Mouse (Mus musculus) c-Kit-positive CD71-positive TER-119-positive erythroid progenitor cells, embryonic 14.5 days (primary cell): ENCODE data around the gene Arhgef2.
"Not testable (repeated sequence)": the region's sequence is repeated elsewhere in the genome, so short reads cannot be mapped to it uniquely, and the experiment has no call there.

ENCODE experiments used
- DNase-seq: peaks from one replicate; pipeline ENCODE4 v3.0.0-alpha.2; 2013; ENCODE audit warnings: low spot score

Arhgef2 gene

DNA sequence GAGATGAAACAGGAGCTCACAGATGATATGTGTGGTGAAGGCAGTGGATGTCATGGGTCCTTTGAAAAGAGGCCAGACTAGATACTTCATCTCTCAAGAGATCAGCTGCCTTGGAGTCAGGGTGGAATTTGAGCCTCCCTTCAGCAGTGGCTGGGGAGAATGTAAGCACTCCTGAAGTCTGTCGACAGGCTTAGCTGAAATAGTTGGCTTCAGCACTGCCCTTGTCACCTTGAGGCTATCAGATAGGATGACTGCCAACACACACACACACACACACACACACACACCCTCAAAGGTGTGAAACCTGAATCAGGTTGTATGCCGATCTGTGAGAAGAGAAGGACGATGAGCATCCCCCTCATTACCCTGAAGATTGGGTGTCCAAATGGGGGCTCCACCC lies 14.7 kb upstream of the Arhgef2 start:
- no peak for DNase-seq

DNA sequence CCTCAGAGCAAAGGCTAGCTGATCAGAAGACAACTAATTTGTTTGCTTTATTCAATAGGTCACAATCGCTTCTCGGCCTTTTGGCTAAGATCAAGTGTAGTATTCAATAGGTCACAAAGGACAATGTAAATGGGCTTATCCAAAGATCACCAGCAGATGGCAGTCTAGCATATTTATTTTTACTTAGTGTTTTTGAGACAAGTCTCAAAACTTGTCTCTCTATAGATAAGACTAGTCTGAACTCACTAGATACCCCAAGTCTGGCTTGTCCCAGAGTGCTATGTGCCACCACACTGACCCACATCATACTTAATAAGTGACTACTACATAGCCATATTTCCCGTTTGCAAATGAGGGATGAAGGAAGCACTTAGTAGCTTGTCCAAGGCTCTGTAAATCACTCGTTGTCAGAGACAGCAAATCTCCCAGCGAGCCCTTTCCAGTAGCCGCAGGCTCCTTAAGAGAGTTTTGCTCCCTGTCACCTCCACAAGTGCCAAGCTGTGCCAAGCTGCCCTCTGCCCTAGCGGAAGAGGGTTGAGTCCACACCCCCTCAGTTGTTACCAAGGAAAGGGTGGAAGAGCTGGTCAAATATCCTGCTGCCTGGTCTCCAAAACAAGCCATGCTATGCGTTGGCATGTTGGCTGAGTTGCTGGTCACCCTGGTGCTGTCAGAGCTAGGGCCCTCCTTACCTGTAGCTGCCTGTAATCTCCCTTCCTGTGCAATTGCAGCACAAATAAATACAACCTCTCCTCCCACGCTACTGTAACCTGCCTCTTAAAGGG lies 13.6 kb upstream of the Arhgef2 start:
- DNase-seq: peak; percentile 82

DNA sequence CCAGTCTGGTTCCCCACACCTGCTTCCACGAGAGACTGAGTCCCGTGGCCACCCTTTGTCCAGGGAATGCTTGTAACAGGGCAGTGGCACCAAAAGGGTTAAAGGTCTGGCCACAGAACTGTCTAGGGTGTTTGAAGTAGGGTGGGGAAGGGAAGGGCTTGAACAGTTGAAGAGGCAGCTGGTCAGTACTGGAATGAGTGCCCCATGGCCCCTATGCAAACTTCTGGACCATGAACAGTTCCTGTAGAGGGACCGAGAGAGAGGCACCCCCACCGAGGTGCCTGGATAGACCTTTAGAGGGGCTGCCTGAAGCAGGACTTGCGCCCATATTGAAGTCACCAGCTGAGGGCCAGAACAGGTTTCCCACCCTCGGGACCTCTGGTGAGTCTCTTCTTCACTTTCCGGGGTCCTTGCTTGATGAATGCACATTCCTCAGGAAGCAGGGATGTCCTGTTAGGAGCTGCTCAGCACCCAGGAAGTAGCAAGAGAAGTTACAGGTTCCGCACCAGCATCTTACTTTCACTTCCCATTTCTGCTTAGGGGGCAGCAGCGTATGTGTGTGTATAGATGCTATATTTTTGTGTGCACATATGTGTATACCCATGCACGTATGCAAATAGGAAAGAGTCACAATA lies 12.7 kb upstream of the Arhgef2 start:
- DNase-seq: no peak

DNA sequence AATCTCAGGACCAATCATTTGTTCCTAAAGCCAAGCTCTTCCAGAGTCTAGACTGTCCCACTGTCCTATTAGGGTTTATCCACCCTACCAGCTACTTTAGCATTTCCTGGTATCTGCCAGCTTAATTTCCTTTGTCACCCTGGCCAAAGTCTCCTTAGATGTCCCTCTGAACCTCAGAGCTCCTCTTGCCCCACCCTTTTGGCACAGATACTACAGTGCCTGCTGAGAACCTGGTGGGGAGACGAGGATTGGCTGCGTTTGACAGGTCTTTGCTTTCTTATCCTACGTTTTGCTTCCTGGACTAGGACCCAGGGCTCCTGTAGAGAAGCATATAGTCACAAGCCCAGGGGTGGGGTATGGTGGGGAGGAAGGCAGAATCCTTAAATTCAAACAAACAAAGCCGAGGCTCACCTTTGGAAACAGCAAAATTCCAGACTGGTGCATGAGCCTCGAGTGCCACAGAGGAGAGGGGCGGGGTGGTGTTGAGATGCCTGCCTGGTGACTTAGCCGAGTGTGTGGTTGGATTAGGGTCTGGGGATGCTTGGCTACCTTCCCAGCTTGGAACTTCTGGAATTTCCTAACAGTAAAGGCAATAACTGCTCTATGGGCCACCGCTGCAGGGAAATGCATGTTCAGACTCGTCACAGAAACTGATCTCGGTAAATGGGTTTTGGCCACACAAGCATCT lies 11.7 kb upstream of the Arhgef2 start:
- no peak for DNase-seq

DNA sequence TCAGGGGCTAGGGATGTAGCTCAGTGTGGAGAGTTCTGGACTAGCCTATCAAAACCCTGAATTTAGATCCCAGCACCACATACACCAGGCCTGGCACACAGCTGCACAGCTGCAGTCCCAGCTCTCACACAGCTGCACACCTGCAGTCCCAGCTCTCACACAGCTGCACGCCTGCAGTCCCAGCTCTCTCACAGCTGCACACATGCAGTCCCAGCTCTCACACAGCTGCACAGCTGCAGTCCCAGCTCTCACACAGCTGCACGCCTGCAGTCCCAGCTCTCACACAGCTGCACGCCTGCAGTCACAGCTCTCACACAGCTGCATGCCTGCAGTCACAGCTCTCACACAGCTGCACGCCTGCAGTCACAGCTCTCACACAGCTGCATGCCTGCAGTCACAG lies 9.2 kb upstream of the Arhgef2 start:
- DNase-seq: not testable (repeated sequence)

DNA sequence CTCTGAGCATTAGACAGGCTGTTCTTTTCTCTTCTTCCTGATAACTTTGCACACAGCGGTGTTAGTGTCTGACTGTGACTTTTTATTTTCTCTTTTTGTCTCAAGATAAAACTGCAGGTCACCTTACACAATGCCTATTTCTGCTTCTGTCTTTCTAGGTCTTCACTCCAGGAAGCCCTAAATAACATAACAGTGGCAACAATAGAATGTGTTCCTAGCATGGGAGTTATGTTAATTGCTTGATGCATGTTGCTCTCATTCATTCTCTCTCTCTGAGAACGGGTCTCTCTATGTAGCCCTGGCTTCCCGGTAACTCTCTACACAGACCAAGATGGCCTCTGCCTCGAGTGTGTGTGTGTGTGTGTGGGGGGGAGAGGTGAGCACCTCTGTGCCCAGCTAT lies 3.3 kb upstream of the Arhgef2 start:
- DNase-seq: no peak

DNA sequence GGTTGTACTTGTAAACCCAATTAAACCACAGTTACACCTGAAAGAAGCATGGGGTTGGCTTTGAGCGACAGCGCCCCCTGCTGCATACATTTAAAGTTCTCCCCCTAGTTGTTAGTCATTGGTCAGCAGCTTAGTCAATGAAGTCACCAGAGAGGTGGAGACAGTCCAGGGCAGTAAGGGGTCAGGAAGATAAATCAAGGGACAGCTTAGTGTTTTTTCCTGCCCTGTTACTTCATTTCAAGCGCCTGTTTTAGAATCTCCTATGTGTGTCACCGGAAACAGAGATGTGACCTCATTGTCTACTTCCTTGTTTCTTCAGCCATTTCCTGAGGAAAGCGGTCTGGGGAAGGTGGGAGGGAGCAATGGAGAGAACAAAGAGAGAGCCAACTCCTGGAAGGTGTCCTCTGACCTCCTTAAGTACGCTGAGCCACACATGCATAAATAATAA lies 2.0 kb upstream of the Arhgef2 start:
- DNase-seq: peak; percentile 67

DNA sequence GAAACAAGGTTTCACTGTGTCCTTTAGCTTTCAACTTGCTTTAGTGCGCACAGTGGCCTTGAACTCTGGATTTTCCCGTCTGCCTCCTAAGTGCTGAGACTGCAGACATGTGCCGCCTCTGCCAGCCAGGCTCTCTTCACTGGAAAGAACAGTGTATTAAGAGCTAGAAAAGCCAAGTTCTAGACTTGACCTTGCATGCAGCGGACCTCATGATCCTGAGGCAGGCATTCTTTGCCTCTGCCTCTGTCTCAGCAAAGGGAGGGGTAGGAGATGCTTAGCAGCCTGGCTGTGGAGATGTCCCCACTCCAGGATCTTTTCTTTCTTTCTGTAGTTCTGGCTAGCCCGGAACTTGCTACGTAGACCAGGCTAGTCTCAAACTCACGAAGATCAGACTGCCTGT lies 903 bp upstream of the Arhgef2 start:
- no peak for DNase-seq

DNA sequence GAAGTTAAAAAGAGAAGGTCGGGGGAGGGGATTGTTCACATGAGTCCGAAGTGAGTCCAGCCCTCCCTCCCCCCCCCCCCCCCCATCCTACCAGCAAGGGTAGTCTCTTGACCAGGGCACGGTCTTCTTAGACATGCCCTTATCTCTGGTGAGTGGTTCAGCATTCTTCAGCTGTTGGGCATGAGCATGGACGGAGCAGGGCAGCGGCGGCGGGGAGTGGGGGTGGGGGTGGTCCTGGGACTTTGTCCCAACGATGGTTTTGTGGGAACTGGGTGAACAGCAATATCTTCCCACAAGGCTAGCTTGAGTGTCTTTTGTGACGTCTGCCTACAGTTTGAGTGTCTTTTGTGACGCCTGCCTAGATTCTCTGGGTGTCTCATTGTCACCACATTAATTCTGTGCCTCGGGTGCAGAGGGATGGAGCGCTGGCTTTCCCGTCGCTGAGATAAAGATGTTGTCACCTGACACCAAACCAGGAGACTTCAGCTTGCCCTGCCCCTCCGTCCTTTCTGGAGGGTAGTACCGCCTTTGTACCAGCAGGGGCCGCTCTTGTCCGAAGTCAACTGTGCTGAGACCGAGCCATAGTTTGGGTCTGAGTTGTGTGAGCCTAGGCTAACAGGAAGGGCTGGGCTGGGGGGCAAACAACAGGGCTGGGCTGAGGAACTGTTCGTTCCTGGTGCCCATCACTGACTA lies 1.4 kb downstream of the Arhgef2 start:
- peak; percentile 83 for DNase-seq

DNA sequence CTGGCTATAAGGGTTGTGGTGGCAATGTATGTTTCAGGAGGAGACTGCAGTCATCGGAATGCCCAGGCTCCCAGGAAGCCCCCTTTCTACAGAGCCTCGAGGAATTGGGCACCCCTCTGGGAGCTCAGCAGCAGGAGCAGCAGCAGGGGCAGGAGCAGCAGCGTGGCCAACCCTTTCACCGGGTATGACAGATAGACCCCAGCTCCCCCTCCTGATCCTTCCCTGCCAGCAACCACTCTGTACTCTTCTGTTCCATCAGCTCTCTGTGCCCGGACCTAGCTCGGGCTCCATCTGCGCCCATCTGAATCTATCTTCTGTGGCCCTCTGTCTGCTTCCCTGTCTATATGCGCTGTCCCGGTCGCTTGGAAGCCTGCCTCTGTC lies 2.0 kb downstream of the Arhgef2 start:
- DNase-seq: no peak

DNA sequence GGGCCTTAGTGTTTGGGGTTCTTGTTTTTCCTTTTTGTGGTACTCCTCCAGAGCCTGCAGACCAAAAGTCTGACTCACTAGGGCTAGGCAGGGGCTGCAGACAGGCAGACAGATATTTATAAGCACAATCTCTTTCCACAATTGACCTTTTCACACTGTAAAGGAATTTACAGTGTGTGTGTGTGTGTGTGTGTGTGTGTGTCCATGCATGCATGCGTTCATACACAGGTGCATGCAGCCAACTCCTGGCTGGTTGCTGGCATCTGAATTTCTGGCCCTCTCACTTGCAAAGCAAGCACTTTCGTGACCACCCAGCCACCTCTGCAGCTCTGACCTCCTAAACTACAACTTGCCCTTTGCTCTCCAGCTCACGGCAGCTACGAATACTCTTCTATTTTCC lies 3.3 kb downstream of the Arhgef2 start:
- DNase-seq: no peak

DNA sequence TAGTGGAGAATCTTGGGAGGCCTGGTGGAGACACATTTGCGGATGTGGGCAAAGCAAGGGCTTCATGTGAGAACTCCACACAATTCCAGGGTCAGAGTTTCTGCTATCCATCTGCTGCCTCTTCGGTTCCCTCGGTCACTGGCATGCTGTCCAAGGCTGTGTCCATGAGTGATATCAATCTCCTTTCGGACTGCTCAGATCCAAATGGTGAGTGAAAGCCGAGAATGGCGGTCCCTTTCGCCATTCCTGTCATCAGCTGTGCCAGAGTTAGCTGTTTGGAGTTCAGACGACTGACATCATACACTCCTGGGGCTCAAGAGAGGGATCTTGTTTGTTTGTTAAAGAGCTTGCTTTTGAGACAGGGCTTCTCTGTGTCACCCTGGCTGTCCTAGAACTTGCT lies 8.7 kb downstream of the Arhgef2 start:
- DNase-seq: no peak

DNA sequence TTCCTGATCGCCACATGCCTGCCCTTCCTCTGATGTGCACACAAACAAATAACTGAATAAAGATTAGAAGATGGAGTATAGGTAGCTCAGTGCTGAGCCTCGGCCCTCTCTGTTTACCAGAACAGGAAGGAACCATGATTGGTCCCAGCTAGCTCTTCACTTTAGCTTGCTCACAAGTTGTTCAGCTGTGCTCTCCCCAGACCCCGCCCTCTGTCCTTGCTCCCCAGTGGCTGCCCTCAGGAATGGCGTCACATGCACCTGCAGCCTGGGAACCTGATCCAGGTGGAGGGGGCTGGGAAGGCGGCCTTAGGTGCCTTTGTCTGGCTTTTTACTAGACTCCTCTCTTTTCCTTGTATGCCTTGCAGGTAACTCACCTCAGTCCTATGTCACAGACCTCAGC lies 9.4 kb downstream of the Arhgef2 start:
- DNase-seq: no peak

DNA sequence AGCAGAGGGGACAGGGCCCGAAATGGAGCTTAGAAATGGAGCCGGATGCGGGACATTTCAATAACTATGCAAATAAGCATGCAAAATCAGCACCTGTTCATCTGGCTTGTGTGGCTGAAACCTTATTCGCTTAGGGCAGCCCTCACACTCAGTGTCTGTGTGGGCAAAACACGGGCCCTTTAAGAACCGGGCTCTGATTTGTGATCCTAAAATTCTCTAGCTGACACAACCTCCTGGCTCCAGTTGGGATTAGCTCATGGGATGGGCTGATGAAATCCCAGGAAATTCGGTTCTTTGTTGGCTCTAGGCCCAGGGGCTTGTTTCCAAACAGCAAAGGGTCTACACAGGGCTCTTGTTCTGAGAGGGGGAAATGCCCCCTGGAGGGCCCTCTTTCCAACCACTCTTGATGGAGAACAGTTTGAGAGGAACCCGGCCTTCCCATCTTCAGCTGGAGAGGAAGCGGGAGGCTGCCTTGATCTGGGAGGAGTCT lies 10.2 kb downstream of the Arhgef2 start:
- no peak for DNase-seq

DNA sequence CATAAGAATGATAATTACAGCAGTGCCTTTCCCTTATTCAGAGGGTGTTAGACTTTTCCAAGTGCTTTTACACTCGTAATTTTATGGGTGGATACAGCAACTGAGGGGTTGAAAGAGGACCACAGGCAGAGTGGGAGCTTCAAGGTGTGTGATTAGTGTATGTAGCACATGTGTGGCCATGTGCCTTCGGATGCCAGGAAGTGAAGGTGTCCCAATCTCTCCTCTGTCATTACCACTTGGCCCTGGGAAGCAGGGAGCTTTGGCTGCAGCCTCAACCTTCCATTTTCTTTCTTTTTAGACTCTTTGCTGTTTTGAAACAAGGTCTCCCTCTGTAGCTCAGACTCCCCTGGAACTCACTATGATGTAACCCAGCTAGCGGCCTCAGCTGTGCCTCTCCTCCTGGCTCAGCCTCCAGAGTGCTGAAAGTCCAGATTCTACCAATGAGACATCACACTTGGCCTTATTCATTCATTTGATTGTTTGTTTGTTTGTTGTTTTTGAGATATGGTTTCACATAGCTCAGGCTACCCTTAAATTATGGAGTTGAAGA lies 11.3 kb downstream of the Arhgef2 start:
- DNase-seq: no peak

DNA sequence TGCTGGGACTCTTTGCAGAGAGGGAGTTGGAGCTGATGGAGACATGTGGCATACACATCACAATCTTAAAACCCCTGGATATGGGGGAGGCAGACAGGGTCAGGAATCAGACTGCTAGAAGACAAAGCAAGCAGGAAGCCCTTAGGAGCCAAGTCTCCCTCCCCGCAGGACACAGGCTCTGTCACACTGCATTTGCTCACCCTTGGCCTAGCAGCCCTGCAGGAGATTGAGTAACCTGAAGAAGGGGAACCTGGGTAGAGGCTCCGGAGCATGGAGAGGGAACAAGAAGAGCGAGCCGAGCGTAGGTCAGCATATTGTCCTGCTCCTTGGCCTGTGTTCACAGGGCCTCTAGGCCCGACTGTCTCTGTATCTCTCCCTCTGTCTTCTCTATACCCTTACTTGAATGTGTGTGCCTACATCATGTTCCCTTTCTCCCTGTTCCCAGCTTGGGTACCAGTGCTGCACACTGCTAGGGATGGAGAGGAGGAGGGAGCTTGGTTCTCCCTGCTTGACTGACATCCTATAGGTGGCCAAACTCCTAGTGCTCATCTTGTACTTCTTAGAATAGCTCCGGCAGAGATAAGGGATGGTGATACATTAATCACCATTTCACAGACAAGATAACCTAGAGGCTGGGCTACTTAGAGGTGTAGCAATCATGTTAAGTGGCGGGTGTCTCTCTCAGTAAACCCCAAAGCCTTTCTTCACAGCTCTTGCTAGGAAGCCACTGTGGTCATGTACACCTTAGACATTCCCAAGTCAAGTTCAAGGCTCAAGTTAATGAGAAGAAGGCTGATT lies 12.5 kb downstream of the Arhgef2 start:
- DNase-seq: no peak

DNA sequence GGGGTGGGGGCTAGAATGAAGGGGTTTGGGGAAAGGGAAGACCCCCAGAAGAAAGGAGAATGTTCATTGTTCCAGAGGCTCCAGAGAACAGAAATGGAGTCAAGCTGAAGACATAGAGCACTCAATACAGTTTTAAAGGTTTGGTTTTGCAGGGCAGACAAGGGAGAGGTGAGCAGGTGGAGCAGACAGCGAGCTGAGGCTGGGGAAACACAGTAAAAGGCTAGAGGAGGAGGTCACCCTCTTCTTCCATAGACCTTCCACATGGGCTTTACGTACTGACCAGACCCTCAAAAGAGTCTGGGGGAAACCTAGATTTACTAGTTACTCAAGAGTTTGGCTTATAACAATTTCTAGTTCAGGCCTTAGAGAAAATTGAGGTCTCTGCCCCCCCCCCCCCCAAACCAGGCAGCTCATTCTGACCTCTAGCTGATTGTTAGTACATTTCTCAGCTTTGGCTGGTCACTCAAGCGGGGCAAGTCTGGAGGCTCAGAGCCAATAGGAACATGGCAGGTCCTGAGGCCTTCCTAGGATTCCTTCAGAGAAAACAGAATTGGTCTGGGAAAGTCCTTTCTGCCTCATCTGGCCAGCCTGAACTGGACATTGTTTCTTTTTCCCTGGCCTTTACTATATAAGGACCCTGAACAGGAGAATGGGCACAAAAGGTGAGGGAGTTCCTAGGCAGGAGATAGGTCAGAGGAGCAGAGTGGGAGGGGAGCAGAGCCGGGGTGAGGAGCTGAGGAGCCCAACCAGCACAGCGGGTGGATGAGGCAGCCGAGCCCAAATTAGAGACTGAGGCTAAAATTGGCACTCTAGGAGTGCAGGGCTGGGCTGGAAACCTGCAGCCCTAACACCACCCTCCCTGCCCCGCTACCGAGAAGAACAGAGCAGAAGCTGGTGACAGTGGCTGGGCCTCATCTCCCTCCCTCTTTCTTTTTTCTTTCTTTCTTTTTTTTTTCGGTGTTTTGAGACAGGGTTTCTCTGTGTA lies 13.6 kb downstream of the Arhgef2 start:
- no peak for DNase-seq

DNA sequence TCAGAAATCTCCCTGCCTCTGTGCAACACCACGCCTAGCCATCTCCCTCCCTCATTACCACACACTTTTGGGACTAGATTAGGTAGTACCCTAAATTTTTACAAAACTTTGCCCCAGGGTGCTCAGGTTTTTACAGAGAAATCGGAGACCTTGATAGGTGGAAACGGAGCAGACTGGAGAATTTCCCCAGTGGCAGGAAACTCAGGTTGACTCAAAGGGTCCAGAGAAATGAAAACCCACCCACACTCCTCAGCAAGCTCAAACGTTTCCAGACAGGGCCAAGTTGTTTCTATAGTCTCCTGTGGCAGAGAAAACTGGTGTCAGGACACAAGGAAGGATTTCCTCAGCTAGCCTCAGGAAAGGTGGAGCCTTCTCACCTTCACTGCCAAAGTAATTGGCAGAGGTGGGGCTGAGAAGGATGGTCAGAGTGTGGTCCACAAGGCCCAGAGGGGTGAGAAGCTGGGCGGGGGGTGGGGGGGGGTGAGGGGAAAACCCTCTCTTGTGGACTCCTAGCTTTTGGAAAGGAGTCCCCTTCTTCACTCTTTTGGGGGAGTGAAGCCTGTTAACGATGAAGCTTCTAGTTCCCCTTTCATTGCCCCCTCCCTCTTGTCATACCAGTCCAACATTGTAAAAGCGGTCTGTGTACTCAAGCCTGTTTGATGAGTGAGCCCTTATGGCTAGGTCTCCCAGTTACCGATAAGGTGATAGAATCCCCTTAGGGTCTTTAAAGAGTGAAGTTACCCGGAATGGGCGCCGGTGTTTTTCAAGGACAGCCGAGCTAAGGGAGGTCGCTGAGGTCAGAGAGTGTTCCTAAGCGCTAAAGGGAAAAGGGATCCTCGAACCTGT lies 14.6 kb downstream of the Arhgef2 start:
- no peak for DNase-seq

DNA sequence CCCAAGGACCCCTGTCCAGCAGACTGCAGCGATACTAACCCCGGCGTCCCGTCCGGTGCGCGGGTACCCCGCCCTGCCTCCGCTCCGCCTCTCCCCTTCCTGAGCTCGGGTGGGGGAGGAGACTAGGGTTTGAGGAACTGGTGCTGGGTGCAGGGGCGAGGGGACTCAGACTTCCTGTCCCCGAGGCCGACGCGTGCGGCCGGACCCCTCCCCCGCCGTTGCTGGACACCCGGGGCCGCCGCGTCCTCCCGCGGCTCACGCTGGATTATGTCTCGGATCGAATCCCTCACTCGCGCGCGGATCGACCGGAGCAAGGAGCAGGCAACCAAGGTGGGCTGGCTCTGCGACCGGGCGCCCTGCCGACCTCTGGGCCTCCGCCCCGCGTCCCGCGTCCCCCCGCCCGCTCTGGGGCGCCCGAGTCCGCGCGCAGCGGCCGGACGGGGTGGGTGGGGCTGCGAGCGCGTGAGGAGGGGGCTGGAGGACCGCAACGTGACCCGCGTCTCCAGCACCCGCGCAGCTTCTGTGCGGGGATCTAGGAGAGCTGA lies 15.3 kb downstream of the Arhgef2 start:
- DNase-seq: no peak
